In genomic region chr1:183267666-183268065, GRCm38 (mm10) we compare ENCODE assay signal across 14 mouse cellular contexts. TPM values are rescaled to one million over a fixed set of nuclear protein-coding genes. Genes with fewer than 3 reads are reported as not detected.
DNase-seq lines count a peak whose midpoint lies in the region.
"Had no signal": no experiment of that assay in that cellular context is flagged by ENCODE, and none has a peak within 500 bp of the region (broad histone marks: within the 10 kb centered on the region; RNA-seq: fewer than 3 reads in every experiment).

No protein-coding gene starts in this region.

- DNase-seq in adrenal gland, adult (ENCODE audit: inconsistent age in 2 of 2, low spot score in 1 of 2) = peak; percentile 33 to 60
- DNase-seq in adrenal gland, adult 8-10 months = no peak
- peak; percentile 8 to 14 for DNase-seq in adrenal gland, postnatal 36 days
- no peak for DNase-seq in adrenal gland, postnatal 10 days
- peak; percentile 5 for DNase-seq in ovary, adult 18-20 months (ENCODE audit: low spot score)
- DNase-seq in ovary, postnatal 10 days (ENCODE audit: low spot score) = no peak
- DNase-seq: adrenal gland, postnatal 14 days; B cell, adult 2 months; cerebellum, adult 11-12 months; cerebellum, adult 2 months; cerebellum, adult 9-10 months; cerebellum, postnatal 10 days; cerebellum, postnatal 25 days; forebrain, postnatal 0 days had no signal

RNA-seq across cellular contexts. Expression of gene Aida, which starts 28.7 kb away (rescaled TPM):
- 10 to 100 TPM; 50.2 to 55.9 (median 54.4) TPM for total RNA-seq in adrenal gland, adult 8-10 months (2022)
- 10 to 100 TPM; 51.3 to 53.4 TPM for total RNA-seq in adrenal gland, postnatal 36 days (2021)
- total RNA-seq in adrenal gland, postnatal 10 days (2021) = 10 to 100 TPM; 41.3 to 51.6 TPM

RNA-seq across cellular contexts. Expression of gene Brox, which starts 29.4 kb away (rescaled TPM):
- total RNA-seq in adrenal gland, adult 8-10 months (2022) = 10 to 100 TPM; 49.1 to 70.6 (median 60.9) TPM
- total RNA-seq in adrenal gland, postnatal 36 days (2021) = 10 to 100 TPM; 50.5 to 57.0 TPM
- total RNA-seq in adrenal gland, postnatal 10 days (2021) = 10 to 100 TPM; 45.0 to 46.0 TPM

RNA-seq across cellular contexts. Expression of gene Disp1, which starts 46.3 kb away (rescaled TPM):
- total RNA-seq in adrenal gland, adult 8-10 months (2022) = 10 to 100 TPM; 14.9 to 20.2 (median 18.8) TPM
- 10 to 100 TPM; 14.9 to 17.0 TPM for total RNA-seq in adrenal gland, postnatal 36 days (2021)
- 10 to 100 TPM; 10.2 to 14.9 TPM for total RNA-seq in adrenal gland, postnatal 10 days (2021)

Comparison
In these comparisons a context has a peak if more than half of its experiments do, and no peak if none do; other contexts are left out.
1. DNase-seq: peak in adrenal gland, adult (2 of 2), adrenal gland, postnatal 36 days (2 of 2) and ovary, adult 18-20 months (single experiment); none in adrenal gland, adult 8-10 months (single experiment), adrenal gland, postnatal 10 days (single experiment) and ovary, postnatal 10 days (single experiment).